Mouse (Mus musculus) adrenal gland, postnatal 14 days (tissue): ENCODE measurements at regions not wholly inside any gene's neighbourhood (a gene's known extent, or its start where the extent isn't known, plus 50 kb on each side); places are given as distances from the start of the nearest gene placed in this dataset.
"Not testable (repeated sequence)": the region's sequence is repeated elsewhere in the genome, so short reads cannot be mapped to it uniquely, and the experiment has no call there.

Experiments used
- DNase-seq: peaks from one replicate; pipeline ENCODE4 v3.0.0; 2021; ENCODE audit warnings: mixed read lengths

- DNase-seq = peak; percentile 17
Observed at GRCm38 (mm10) chr3:50643068-50643467, 199.7 kb upstream of the Slc7a11 start.

- DNase-seq = no peak
Observed at GRCm38 (mm10) chr3:50639907-50640323, 196.5 kb upstream of the Slc7a11 start.

- no peak for DNase-seq
Observed at GRCm38 (mm10) chr3:50634457-50635075, 191.2 kb upstream of the Slc7a11 start.

- no peak for DNase-seq
Observed at GRCm38 (mm10) chr3:50631286-50631685, 187.9 kb upstream of the Slc7a11 start.

- DNase-seq = no peak
Observed at GRCm38 (mm10) chr3:50628092-50628696, 184.8 kb upstream of the Slc7a11 start.

GRCm38 (mm10) chr3:50621176-50621575 lies 177.8 kb upstream of the Slc7a11 start:
- DNase-seq = not testable (repeated sequence)

GRCm38 (mm10) chr3:50619061-50619460 lies 175.6 kb upstream of the Slc7a11 start:
- DNase-seq = no peak

- DNase-seq = no peak
Observed at GRCm38 (mm10) chr3:50615384-50616285, 172.2 kb upstream of the Slc7a11 start.

- DNase-seq = no peak
Observed at GRCm38 (mm10) chr3:50613011-50613410, 169.6 kb upstream of the Slc7a11 start.

GRCm38 (mm10) chr3:50609341-50610012 lies 166.1 kb upstream of the Slc7a11 start:
- no peak for DNase-seq

GRCm38 (mm10) chr3:50607736-50608135 lies 164.3 kb upstream of the Slc7a11 start:
- no peak for DNase-seq

- DNase-seq = peak; percentile 14
Observed at GRCm38 (mm10) chr3:50606986-50607385, 163.6 kb upstream of the Slc7a11 start.

- no peak for DNase-seq
Observed at GRCm38 (mm10) chr3:50605750-50606149, 162.3 kb upstream of the Slc7a11 start.

GRCm38 (mm10) chr3:50603182-50603581 lies 159.8 kb upstream of the Slc7a11 start:
- no peak for DNase-seq

- no peak for DNase-seq
Observed at GRCm38 (mm10) chr3:50595732-50596131, 152.3 kb upstream of the Slc7a11 start.

- DNase-seq = no peak
Observed at GRCm38 (mm10) chr3:50584323-50584722, 140.9 kb upstream of the Slc7a11 start.

- no peak for DNase-seq
Observed at GRCm38 (mm10) chr3:50583475-50583874, 140.1 kb upstream of the Slc7a11 start.

- no peak for DNase-seq
Observed at GRCm38 (mm10) chr3:50574388-50574787, 131.0 kb upstream of the Slc7a11 start.

GRCm38 (mm10) chr3:50570027-50570426 lies 126.6 kb upstream of the Slc7a11 start:
- DNase-seq = no peak

- peak; percentile 84 for DNase-seq
Observed at GRCm38 (mm10) chr3:50569565-50569964, 126.2 kb upstream of the Slc7a11 start.

GRCm38 (mm10) chr3:50554150-50554549 lies 110.7 kb upstream of the Slc7a11 start:
- no peak for DNase-seq

- no peak for DNase-seq
Observed at GRCm38 (mm10) chr3:50548568-50548967, 105.2 kb upstream of the Slc7a11 start.

- no peak for DNase-seq
Observed at GRCm38 (mm10) chr3:50530654-50531053, 87.2 kb upstream of the Slc7a11 start.
